Comparison of ENCODE assay signal across 26 mouse cellular contexts in genomic region chr16:52055236-52055635, GRCm38 (mm10). TPM values are rescaled to one million over a fixed set of nuclear protein-coding genes. Genes with fewer than 3 reads are reported as not detected.
DNase-seq lines count a peak whose midpoint lies in the region; ATAC-seq and TF ChIP-seq lines count a peak whose summit lies in the region.
"Had no signal": no experiment of that assay in that cellular context is flagged by ENCODE, and none has a peak within 500 bp of the region (broad histone marks: within the 10 kb centered on the region; RNA-seq: fewer than 3 reads in every experiment).

No protein-coding gene starts in this region.

- H3K27ac ChIP-seq in forebrain, embryonic 12.5 days, result 0 out of 2 replicates have a peak overlapping the region, but pooled peaks have one; percentile 9
- H3K27ac ChIP-seq in forebrain, postnatal 0 days (ENCODE audit: low read depth, low read length), result no peak overlapping the region
- H3K27ac ChIP-seq: embryonic facial prominence, embryonic 13.5 days; heart, embryonic 13.5 days; hindbrain, embryonic 10.5 days; hindbrain, embryonic 15.5 days; lung, embryonic 15.5 days; midbrain, embryonic 12.5 days; stomach, embryonic 15.5 days had no signal

- H3K9me3 ChIP-seq in forebrain, embryonic 12.5 days, result no peaks in the 10 kb centered on the region
- no peaks in the 10 kb centered on the region for H3K9me3 ChIP-seq in forebrain, postnatal 0 days (ENCODE audit: low read length)
- H3K9me3 ChIP-seq: embryonic facial prominence, embryonic 13.5 days; heart, embryonic 13.5 days; hindbrain, embryonic 10.5 days; hindbrain, embryonic 15.5 days; lung, embryonic 15.5 days; midbrain, embryonic 12.5 days; stomach, embryonic 15.5 days had no signal

- no peaks in the 10 kb centered on the region for H3K27me3 ChIP-seq in forebrain, embryonic 12.5 days
- H3K27me3 ChIP-seq in forebrain, postnatal 0 days (ENCODE audit: insufficient read depth, low read length), result no peaks in the 10 kb centered on the region
- H3K27me3 ChIP-seq: embryonic facial prominence, embryonic 13.5 days; hindbrain, embryonic 15.5 days; lung, embryonic 15.5 days; midbrain, embryonic 12.5 days; stomach, embryonic 15.5 days had no signal

- peaks cover 42% of the 10 kb centered on the region for H3K4me1 ChIP-seq in forebrain, embryonic 12.5 days
- peaks cover 13% of the 10 kb centered on the region; the same call in 1 of the 2 replicates for H3K4me1 ChIP-seq in forebrain, postnatal 0 days (ENCODE audit: insufficient read depth)
- H3K4me1 ChIP-seq: stomach, embryonic 15.5 days had no signal

- no peak overlapping the region for H3K9ac ChIP-seq in forebrain, embryonic 12.5 days
- no peak overlapping the region for H3K9ac ChIP-seq in forebrain, postnatal 0 days
- H3K9ac ChIP-seq: embryonic facial prominence, embryonic 13.5 days; heart, embryonic 13.5 days; hindbrain, embryonic 15.5 days; lung, embryonic 15.5 days; midbrain, embryonic 12.5 days; stomach, embryonic 15.5 days had no signal

- no peak overlapping the region for H3K4me3 ChIP-seq in forebrain, embryonic 12.5 days (replicated peaks)
- H3K4me3 ChIP-seq in forebrain, postnatal 0 days (ENCODE audit: low read depth, low read length), result no peak overlapping the region
- H3K4me3 ChIP-seq: embryonic facial prominence, embryonic 13.5 days; heart, embryonic 13.5 days; hindbrain, embryonic 10.5 days; hindbrain, embryonic 15.5 days; lung, embryonic 15.5 days; midbrain, embryonic 12.5 days; myocyte; stomach, embryonic 15.5 days had no signal

- ATAC-seq in forebrain, embryonic 12.5 days (ENCODE audit: low FRiP score), result no peak
- ATAC-seq in forebrain, postnatal 0 days, result no peak
- peak; percentile 42 for ATAC-seq in activated CD4-positive, CD25-positive, alpha-beta regulatory T cell, adult 4 months
- ATAC-seq: intestine, embryonic 16.5 days had no signal

- TF ChIP-seq CTCF in forebrain, postnatal 0 days (IDR thresholded peaks at IDR 0.05; ENCODE audit: low read depth), result no peak

- H3K4me2 ChIP-seq in forebrain, embryonic 12.5 days, result no peak overlapping the region
- H3K4me2 ChIP-seq in forebrain, postnatal 0 days (ENCODE audit: low read depth), result no peak overlapping the region
- H3K4me2 ChIP-seq: embryonic facial prominence, embryonic 13.5 days; heart, embryonic 13.5 days; hindbrain, embryonic 15.5 days; liver, embryonic 11.5 days; lung, embryonic 15.5 days; midbrain, embryonic 12.5 days; stomach, embryonic 15.5 days had no signal

- DNase-seq in forebrain, postnatal 0 days, result no peak
- DNase-seq in heart, adult 11 months, result peak; percentile 82
- no peak for DNase-seq in heart, adult 8-10 months (ENCODE audit: low spot score)
- DNase-seq in CD4-positive helper T cell, adult 2 months (ENCODE audit: low read depth, low spot score), result peak; percentile 42
- DNase-seq in adrenal gland, postnatal 36 days, result no peak
- no peak for DNase-seq in cerebellum, adult 9-10 months
- DNase-seq: adrenal gland, adult 8-10 months; cerebellum, adult 11 months; cerebellum, adult 9-11 months; gastrocnemius, postnatal 25 days; heart, adult 18-20 months; heart, postnatal 14 days; kidney, adult 8-10 months; kidney, postnatal 10 days had no signal

- peaks cover 6% of the 10 kb centered on the region for H3K36me3 ChIP-seq in forebrain, embryonic 12.5 days (replicated peaks)
- H3K36me3 ChIP-seq in forebrain, postnatal 0 days (ENCODE audit: insufficient read depth), result no peaks in the 10 kb centered on the region; the same call in 1 of the 2 replicates
- H3K36me3 ChIP-seq: hindbrain, embryonic 15.5 days; lung, embryonic 15.5 days; stomach, embryonic 15.5 days had no signal

- WGBS in forebrain, embryonic 12.5 days, result 77% methylated on average over 3 of the region's 3 CpGs
- 58% methylated on average over 3 of the region's 3 CpGs for WGBS in forebrain, postnatal 0 days

RNA-seq across cellular contexts. Expression of gene Cblb, which starts 24.2 kb away (rescaled TPM):
- polyA plus RNA-seq in forebrain, embryonic 12.5 days (2016; fragmentation: Nextera tagmentation; extraction: Ambion mirVana), result 29.0 and 31.6 TPM in 2 replicates
- total RNA-seq in forebrain, postnatal 0 days (2014; rRNA removed), result 12.0 and 14.5 TPM in 2 replicates
- polyA plus RNA-seq in forebrain, postnatal 0 days (2015; fragmentation: Nextera tagmentation; extraction: Ambion mirVana), result 6.5 TPM in 2 replicates
- total RNA-seq in heart, adult 8-10 months (2022), result 10 to 100 TPM; 11.4 to 14.4 (median 12.7) TPM
- polyA plus RNA-seq in activated CD4-positive, CD25-positive, alpha-beta regulatory T cell, adult 4 months (2017; shearing (Covaris generic)), result 10 to 100 TPM; 37.4 to 38.3 TPM
- 10 to 100 TPM; 28.3 to 59.7 TPM for total RNA-seq in adrenal gland, postnatal 36 days (2021)

Comparison
In these comparisons a context has a peak if more than half of its experiments do, and no peak if none do; other contexts are left out.
1. DNase-seq: peak in heart, adult 11 months (single experiment) and CD4-positive helper T cell, adult 2 months (single experiment); none in forebrain, postnatal 0 days (single experiment), heart, adult 8-10 months (single experiment), adrenal gland, postnatal 36 days (0 of 2) and cerebellum, adult 9-10 months (single experiment).